ENCODE assay signal across 27 mouse cellular contexts in genomic region chr4:91060933-91061332, GRCm38 (mm10).
DNase-seq lines count a peak whose midpoint lies in the region; ATAC-seq and TF ChIP-seq lines count a peak whose summit lies in the region.
"Had no signal": no experiment of that assay in that cellular context is flagged by ENCODE, and none has a peak within 500 bp of the region (broad histone marks: within the 10 kb centered on the region; RNA-seq: fewer than 3 reads in every experiment).

No protein-coding gene starts in this region.

- 93% methylated on average over 2 of the region's 2 CpGs for WGBS in midbrain, embryonic 14.5 days
- 74% methylated on average over 2 of the region's 2 CpGs for WGBS in midbrain, embryonic 10.5 days
- 31% methylated on average over 2 of the region's 2 CpGs for WGBS in lung, postnatal 0 days

- H3K9ac ChIP-seq in midbrain, embryonic 14.5 days (replicated peaks; ENCODE audit: low read length), result no peak overlapping the region
- no peak overlapping the region for H3K9ac ChIP-seq in lung, postnatal 0 days (replicated peaks; ENCODE audit: low read depth)
- H3K9ac ChIP-seq: forebrain, embryonic 13.5 days; heart, embryonic 12.5 days; heart, embryonic 15.5 days; hindbrain, embryonic 13.5 days had no signal

- no peak overlapping the region for H3K27ac ChIP-seq in midbrain, embryonic 14.5 days (replicated peaks; ENCODE audit: low read depth, low read length)
- no peak overlapping the region for H3K27ac ChIP-seq in midbrain, embryonic 10.5 days (replicated peaks)
- no peak overlapping the region for H3K27ac ChIP-seq in lung, postnatal 0 days (ENCODE audit: low read length)
- H3K27ac ChIP-seq: forebrain, embryonic 10.5 days; forebrain, embryonic 13.5 days; heart, embryonic 15.5 days; hindbrain, embryonic 10.5 days; hindbrain, embryonic 13.5 days had no signal

- no peak for ATAC-seq in midbrain, embryonic 14.5 days (ENCODE audit: low FRiP score, low TSS enrichment)
- ATAC-seq in lung, postnatal 0 days, result peak; percentile 89
- ATAC-seq: CD4-positive, CD25-positive, alpha-beta regulatory T cell, adult 4 months; forebrain, embryonic 13.5 days; forebrain, embryonic 16.5 days; hindbrain, embryonic 16.5 days had no signal

- TF ChIP-seq CTCF in lung, postnatal 0 days (IDR thresholded peaks at IDR 0.05), result no peak

- no peak overlapping the region for H3K4me3 ChIP-seq in midbrain, embryonic 14.5 days (replicated peaks; ENCODE audit: low read depth, low read length)
- H3K4me3 ChIP-seq in midbrain, embryonic 10.5 days, result no peak overlapping the region
- H3K4me3 ChIP-seq in lung, postnatal 0 days (ENCODE audit: low read depth, low read length), result no peak overlapping the region
- H3K4me3 ChIP-seq: forebrain, embryonic 10.5 days; forebrain, embryonic 13.5 days; heart, embryonic 12.5 days; heart, embryonic 15.5 days; hindbrain, embryonic 10.5 days; hindbrain, embryonic 13.5 days had no signal

- H3K36me3 ChIP-seq in midbrain, embryonic 14.5 days (ENCODE audit: control insufficient read depth, insufficient read depth, low read length), result no peaks in the 10 kb centered on the region
- no peaks in the 10 kb centered on the region for H3K36me3 ChIP-seq in midbrain, embryonic 10.5 days
- no peaks in the 10 kb centered on the region for H3K36me3 ChIP-seq in lung, postnatal 0 days (ENCODE audit: insufficient read depth, low read length)
- H3K36me3 ChIP-seq: forebrain, embryonic 10.5 days; heart, embryonic 12.5 days; heart, embryonic 15.5 days; hindbrain, embryonic 10.5 days; hindbrain, embryonic 13.5 days had no signal

- H3K27me3 ChIP-seq in midbrain, embryonic 14.5 days (ENCODE audit: control insufficient read depth, insufficient read depth, low read length), result no peaks in the 10 kb centered on the region
- no peaks in the 10 kb centered on the region for H3K27me3 ChIP-seq in midbrain, embryonic 10.5 days (ENCODE audit: low read depth, poor library complexity, severe bottlenecking)
- no peaks in the 10 kb centered on the region for H3K27me3 ChIP-seq in lung, postnatal 0 days (replicated peaks; ENCODE audit: insufficient read depth, low read length)
- H3K27me3 ChIP-seq: forebrain, embryonic 13.5 days; heart, embryonic 12.5 days; heart, embryonic 15.5 days; hindbrain, embryonic 13.5 days had no signal

- peak; percentile 6 for DNase-seq in midbrain, embryonic 14.5 days
- DNase-seq in midbrain, embryonic 10.5 days (ENCODE audit: low spot score), result no peak
- DNase-seq in lung, postnatal 0 days (ENCODE audit: low spot score), result peak; percentile 65
- peak; percentile 39 for DNase-seq in lung, postnatal 25 days (ENCODE audit: low spot score)
- no peak for DNase-seq in right cerebral cortex, adult 18-20 months
- DNase-seq in layer of hippocampus, postnatal 36 days, result no peak
- DNase-seq in frontal cortex, postnatal 25 days (ENCODE audit: low spot score in 2 of 2), result no peak
- DNase-seq: adrenal gland, adult 2 months; adrenal gland, postnatal 14 days; cerebellum, adult 11 months; cerebellum, adult 2 months; cerebellum, postnatal 10 days; cerebellum, postnatal 36 days; embryo, embryonic 11 days; gastrocnemius, postnatal 25 days; heart, adult 18-20 months; heart, postnatal 10 days; heart, postnatal 36 days had no signal

- no peaks in the 10 kb centered on the region for H3K4me1 ChIP-seq in midbrain, embryonic 14.5 days (ENCODE audit: control insufficient read depth, insufficient read depth, low read length)
- H3K4me1 ChIP-seq in midbrain, embryonic 10.5 days, result no peaks in the 10 kb centered on the region
- no peaks in the 10 kb centered on the region for H3K4me1 ChIP-seq in lung, postnatal 0 days (ENCODE audit: insufficient read depth, low read depth, low read length)
- H3K4me1 ChIP-seq: forebrain, embryonic 10.5 days; forebrain, embryonic 13.5 days; heart, embryonic 12.5 days; heart, embryonic 15.5 days; hindbrain, embryonic 10.5 days; hindbrain, embryonic 13.5 days had no signal

- TF ChIP-seq EP300 in lung, postnatal 0 days (IDR thresholded peaks at IDR 0.05), result peak; percentile 95

- H3K4me2 ChIP-seq in midbrain, embryonic 14.5 days (ENCODE audit: low read length), result no peak overlapping the region
- no peak overlapping the region for H3K4me2 ChIP-seq in lung, postnatal 0 days (replicated peaks; ENCODE audit: low read depth, low read length)
- H3K4me2 ChIP-seq: forebrain, embryonic 13.5 days; heart, embryonic 12.5 days; heart, embryonic 15.5 days; hindbrain, embryonic 13.5 days had no signal

- no peaks in the 10 kb centered on the region for H3K9me3 ChIP-seq in midbrain, embryonic 14.5 days (ENCODE audit: control insufficient read depth, low read length)
- H3K9me3 ChIP-seq in midbrain, embryonic 10.5 days (replicated peaks), result no peaks in the 10 kb centered on the region
- H3K9me3 ChIP-seq in lung, postnatal 0 days (ENCODE audit: low read length), result no peaks in the 10 kb centered on the region
- H3K9me3 ChIP-seq: forebrain, embryonic 10.5 days; forebrain, embryonic 13.5 days; heart, embryonic 12.5 days; heart, embryonic 15.5 days; hindbrain, embryonic 10.5 days; hindbrain, embryonic 13.5 days had no signal

Comparison
In these comparisons a context has a peak if more than half of its experiments do, and no peak if none do; other contexts are left out.
1. DNase-seq: peak in midbrain, embryonic 14.5 days (single experiment), lung, postnatal 0 days (single experiment) and lung, postnatal 25 days (single experiment); none in midbrain, embryonic 10.5 days (single experiment), right cerebral cortex, adult 18-20 months (single experiment), layer of hippocampus, postnatal 36 days (0 of 2) and frontal cortex, postnatal 25 days (0 of 2).